Mouse (Mus musculus) lung, postnatal 14 days (tissue): Measurements from ENCODE around the gene Amotl1.
"Not testable (repeated sequence)": the region's sequence is repeated elsewhere in the genome, so short reads cannot be mapped to it uniquely, and the experiment has no call there.

Experiments
- DNase-seq: peaks from one replicate; pipeline ENCODE4 v3.0.0; 2021

Amotl1 gene

DNA sequence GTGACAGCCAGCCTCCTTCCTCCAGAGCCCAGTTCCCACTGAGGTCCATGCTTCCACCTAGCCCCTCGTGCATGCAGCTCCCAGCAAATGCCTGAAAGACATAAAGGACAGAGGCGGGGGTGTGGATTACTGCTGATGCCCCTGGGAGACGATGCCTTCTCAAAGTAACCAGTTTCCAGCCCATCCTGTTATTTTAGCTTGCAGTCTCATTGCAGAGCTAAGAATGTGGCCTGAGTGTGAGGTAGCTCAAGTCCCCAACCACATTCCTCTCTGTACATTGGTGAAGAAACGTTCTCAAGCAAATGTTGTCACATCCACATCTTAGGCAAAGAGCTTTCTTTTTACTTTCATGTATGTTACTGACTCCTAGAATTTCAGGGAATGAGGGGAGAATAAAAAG, at the start of gene Amotl1:
Gene Amotl1 (minus strand): TSS at position 101 of the 400 bp plus-strand sequence.
- DNase-seq, result no peak

DNA sequence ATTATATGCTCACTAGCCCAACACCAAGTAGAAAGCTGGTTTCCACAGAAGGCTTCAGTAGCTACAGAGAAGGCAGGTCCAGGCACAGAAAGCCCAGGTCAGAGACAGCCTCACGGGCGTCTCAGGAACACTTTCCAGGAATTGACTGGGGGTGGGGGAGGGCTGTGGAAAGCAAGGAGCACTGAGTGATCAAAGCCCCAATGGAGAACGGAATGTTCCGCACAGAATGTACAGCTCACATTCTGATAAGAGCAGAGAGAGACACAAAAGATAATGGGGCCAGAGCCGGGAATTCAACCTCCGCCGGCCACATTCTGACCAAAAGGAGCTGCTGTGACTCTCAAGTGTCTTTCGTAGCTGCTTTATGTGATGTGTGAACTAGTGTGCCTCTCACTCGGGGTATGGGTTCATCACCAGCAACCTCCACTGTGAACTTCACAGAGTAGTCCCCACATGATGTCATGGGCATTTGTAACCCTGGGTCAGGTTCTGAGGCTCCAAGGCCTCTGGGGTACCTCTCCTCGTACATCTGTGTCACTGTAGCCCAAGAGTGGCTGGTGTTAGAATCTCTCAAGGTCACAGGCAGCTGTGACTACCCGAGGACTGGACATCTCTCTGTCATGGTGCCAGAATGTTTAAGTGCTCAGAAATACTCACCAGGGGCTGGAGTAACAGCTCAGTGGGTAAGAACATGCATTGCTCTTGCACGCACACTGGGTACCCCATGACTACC, 44.7 kb upstream of the Amotl1 start:
- no peak for DNase-seq

DNA sequence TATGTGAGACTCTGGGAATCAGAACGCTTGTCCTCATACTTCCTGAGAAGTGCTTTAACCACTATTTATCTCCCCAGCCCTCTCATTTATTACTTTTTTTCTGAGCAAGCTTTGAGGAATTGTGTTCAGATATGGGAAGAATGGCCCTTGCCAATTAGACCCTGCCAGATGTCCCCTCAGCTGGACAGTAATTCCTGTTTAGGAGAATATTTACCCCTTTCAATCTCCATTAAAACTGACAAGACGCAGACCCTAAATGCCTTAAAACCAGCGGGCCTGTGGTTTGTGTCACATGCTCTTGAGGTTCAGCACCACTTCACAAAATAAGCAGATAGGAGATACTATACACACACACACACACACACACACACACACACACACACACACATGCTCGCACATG, 39.5 kb upstream of the Amotl1 start:
- DNase-seq, result no peak

DNA sequence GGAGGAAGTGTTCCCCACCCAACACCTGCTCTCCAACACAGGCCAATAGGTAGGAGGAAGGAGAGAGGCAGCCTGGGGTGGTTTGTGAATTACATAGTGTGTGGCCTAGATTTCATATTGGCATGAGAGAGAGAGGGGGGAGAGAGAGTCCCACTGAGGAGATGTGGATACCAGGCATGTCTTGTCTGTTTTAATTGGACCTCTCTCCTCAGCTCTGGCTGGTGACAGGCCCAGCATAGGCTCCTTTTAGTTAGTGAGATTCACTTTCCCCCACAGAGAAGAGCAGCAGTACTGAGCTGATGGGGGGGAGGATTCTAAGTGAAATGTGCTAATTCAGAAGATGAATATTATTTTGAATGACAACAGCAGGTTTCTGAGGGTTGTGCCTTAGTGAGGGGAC, 37.9 kb upstream of the Amotl1 start:
- no peak for DNase-seq

DNA sequence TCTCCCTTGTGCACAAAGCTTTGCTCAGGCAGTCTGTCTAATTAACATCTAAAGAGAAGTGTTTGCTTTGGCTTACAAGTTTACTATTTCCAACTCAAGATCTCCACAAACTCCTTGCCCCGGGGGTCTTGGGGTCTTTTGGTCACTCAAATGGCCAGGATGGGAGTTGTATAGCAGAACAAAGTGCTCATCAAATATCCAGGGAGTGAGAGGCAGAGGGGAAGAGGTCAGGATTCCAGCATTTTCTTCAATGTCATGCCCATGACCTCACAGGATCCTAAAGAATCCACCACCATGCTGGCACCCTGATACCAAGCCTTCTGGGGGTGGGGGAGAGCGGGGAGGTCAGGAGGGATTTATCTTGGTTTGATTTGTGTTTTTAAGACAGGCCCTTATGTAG, 35.7 kb upstream of the Amotl1 start:
- DNase-seq, result no peak

DNA sequence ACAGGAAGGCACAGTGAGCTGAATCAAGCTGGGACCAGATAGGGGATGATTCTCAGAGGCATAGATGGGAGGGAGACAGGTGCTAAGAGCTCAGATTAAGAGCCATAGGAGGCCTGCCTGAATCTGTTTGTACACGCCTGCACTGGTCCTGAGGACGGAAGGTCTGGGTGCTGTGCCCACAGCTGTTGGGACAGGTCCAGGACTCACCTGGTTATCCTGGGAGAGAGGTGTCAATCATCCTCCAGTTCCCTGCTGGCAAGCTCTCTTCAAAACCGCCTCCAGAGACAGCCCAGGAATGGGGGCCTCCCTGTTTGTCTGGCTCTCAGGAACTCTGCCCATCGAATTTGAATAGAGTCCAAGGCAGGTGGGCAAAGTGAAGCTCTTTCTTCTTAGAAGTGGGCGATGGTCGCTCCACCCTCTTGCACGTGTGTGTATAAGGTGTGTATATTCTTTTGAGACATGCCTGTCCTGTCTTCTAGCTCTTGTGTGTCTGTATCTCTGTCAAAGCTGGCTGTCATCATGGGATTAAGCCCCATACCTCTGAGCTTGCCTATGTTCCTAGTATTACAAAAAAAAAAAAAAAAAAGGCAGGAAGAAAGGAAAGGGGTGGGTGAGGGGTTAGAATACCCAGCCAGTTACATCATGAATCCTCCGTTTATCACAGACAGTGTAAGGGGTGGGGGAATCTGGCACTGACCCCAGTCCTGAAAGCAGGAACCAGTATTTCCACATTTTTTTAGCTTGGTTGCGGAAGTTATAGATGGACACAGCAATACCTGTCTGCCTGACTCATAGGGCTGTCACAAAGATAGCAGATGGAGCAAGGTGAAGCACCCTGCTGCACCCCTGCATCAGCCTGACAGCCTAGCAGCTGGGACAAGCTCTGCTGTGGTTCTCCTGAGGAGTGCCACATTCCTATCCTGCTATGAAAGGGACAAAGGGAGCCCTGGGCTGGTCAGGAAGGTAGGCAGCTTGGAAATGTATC, 31.1 kb upstream of the Amotl1 start:
- DNase-seq, result peak; percentile 34

DNA sequence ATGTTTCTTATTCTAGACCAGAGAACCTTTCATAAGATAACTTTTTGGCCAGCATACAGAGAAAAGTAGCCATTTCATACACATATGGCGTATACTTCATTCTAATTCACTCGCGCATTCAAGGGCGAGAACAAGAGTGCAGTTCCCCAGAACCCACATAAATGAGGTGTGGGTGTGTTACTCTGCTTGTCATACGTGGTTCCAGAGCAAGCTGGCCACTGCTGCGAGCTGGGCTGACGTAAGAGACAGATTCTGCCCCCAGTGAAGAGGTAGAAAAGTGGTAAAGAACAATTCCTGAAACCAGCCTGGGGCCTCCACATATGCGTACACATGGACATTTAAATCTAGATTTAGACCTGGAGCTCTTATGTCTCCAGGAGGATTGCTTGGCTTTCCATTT, 29.6 kb upstream of the Amotl1 start:
- DNase-seq, result no peak

DNA sequence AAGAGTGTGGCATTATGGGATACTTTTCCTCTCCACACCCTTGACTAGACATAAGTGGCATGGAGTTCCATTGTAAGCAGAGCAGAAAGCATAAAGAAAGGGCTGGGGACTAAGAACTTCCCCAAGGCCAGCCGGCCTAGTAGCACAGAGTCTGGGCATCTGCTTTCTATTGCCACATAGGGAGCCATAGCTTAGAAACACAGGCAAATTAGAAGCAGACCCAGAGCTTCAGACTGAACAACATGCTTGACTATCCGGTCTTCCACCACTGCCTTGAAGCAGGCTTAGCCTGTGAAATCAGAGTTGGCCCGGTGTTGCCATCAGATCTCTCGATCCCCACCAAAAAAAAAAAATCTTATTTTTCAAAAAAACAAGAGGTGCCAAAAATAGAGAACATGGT, 28.3 kb upstream of the Amotl1 start:
- DNase-seq, result no peak

DNA sequence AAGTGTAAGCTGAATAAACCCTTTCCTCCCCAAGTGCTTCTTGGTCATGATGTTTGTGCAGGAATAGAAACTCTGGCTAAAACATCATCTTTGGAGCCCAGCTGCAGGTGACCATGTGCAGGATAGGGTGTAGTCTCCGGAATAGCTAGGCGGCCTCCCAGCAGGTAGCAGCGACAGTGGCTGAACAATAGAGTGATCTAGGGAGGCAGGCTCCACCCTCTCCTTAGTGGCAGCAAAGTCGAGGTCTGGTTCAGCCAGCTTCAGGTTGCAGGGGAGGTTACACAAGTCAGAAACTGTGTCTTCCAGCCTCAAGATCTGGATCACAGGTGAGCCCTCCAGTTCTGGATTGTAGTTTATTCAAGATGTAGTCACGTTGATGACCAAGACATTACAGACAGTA, 27.1 kb upstream of the Amotl1 start:
- DNase-seq, result not testable (repeated sequence)

DNA sequence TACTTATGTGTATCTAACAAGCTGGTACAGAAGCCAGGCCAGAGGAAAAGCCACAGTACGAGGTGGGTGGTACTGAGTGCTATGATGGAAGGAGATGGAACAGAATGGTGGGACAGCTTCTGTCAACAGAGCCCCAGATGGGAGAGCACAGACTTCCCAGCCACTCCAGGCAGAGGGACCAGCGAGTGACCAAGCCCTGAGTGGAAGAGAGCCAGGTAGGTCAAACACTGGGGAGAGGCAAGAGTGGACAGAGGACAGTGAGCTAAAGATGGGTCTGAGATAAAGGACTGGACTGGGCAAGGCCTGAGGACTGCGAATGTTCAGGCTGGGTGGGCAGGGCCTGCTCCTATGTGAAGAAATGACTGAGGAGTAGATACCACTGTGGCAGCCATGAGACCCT, 23.5 kb upstream of the Amotl1 start:
- DNase-seq, result no peak

DNA sequence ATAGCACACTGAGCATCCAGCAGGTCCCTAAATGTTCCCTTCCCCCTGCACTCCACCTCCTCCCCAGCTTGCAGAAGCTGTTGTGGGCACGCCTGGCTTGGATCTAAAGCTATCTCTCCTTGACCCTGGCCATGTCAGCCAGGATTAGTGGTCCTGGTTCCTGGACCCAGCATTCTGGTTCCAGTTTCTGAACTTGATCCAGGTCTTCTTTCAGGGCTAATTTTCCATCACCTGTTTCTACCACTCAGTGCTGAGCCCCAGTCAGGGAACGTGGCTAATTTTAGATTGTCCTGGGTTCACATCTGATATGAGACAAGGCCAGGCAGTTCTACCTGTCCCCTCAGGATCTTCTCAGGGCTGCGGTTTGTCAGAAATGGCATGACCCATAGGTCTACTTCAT, 21.2 kb upstream of the Amotl1 start:
- DNase-seq, result no peak

DNA sequence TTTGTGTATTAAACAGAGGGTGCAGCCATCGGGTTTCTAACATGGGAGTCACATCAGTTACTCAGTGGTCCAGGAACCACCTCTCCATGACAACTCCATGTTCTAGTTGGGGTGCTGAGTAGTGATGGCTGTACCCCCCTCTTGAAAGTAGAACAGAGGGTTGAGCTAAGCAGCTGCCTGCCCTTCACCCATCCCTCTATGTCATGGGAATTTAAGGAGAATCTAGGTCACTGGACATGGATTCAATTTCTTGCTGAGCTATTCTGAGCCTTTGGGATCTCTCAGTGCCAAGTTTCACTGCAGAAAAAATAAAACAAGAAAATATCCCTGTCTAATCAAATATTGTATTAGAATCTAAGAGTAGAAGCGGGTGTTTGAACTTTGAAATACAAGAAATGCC, 18.7 kb upstream of the Amotl1 start:
- no peak for DNase-seq

DNA sequence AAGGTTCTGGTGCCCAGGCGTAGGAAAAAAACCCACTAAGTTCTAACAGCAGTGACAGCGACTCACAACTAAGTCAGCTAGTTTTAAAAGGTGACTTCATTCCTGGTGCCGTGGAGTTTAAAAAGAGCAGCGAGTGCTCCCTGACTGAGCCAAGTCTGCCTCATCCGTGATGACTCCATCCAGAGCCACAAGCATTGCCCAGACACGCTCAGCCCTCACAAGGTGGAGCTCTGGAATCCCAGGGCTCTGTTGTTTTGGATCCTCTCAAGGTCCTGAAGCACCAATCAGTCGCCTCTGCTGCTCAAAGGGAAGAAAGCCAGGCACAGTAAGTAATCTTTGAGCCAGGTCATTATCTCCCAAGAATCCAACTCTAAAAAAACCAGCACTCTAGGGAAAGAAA, 18.0 kb upstream of the Amotl1 start:
- DNase-seq, result no peak

DNA sequence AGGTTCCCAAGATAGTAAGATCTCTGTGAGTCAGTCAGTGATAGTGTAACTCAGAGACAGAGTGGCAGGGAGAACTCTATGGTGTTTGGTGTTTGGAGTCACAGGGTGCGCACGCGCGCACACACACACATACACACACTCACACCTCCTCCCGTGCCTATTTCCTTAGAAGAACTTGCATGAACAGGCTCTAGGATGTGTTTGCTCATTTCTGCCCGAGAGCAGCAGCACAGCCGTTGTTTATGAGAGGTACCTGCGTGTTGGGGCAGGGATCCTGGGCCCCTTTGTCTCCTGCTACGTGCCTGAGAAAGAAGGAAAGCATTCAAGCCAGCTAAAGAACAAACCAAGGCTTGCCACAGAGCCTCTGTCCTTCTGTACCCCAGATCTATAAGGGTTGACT, 17.3 kb upstream of the Amotl1 start:
- no peak for DNase-seq

DNA sequence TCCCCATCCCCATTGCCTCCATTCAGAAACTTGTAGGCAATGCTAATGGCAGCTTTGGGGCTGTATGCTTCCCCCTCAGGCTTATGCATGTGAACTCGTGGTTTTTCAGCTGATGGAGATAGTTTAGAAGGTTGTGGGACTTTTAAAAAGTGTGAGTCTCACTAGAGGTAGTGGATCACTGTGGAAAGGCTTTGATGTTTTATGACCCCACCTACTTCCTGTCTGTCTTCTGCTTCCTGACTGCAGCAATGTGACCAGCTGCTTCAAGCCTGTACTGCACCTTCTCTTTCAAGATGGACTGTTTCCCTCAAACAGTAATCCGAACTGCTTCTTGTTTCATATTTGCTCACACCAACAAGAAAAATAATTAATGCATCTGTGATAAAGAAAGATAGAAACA, 13.1 kb upstream of the Amotl1 start:
- DNase-seq, result no peak

DNA sequence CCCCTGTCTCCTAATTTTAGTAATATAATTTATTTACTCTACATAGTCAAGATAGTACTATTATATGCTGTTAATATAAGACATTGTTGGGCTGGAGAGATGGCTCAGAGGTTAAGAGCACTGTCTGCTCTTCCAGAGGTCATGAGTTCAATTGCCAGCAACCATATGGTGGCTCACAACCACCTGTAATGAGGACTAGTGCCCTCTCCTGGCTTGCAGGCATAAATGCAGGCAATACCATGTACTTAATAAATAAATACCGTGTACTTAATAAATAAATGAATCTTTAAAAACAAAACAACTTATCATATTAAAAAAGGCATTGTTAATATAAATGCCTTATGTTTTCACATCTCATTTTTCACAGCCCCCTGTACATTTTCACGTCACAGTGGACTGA, 9.2 kb upstream of the Amotl1 start:
- no peak for DNase-seq

DNA sequence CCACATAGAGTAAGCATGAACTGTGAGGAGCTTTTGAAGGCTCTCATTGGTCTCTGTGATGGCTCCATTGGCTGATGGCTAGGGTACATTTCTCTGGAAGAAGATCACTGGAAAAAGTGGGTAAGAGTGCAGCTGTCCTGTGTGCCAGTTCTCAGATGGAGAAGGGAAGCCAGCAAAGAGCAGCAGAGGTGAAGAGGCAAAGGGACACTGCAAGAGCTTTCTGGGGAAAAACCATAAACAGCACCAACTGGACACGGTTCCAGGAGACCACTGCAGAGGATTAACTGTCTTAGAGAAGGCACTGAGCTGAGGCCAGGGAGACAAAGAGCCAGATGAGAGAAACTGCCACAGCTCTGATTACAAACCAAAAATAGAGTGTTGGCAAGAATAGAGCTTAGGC, 7.9 kb upstream of the Amotl1 start:
- DNase-seq, result peak; percentile 17

DNA sequence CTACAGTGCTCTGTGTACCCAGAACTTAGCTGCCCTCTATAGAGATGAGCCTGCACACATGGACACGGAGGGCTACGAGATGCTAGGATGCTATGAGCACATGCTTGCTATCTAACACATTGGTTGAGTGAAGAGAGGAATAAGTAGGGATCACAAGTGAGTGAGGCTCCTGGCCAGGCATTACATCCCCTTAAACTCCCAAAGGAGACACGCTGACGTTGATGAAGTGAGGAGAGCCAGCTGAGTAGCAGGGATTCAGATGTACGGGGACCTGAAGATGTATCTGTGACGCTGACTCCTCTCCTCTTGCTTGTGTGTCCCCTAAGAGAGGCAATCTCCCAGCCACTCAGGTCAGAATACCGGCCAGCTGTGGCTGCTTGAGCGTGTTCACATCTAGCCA, 3.0 kb upstream of the Amotl1 start:
- DNase-seq, result no peak

DNA sequence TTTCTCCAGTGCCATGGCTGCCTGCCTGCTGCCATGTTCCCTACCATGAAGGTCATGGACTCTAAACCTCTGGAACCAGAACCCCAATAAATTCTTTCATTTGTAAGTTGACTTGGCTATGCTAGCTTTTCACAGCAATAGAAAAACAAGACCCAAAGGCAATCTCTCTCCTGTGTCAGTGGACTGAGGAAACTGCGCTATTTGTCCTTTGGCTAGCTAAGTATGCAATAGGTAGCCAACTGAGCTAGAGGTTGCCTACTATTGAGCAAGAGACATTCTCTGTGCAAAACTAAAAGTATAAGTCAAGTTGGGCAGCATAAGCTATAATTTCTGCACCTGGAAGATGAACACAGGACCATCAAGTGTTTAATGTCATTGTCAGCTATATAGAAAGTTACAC, 1.8 kb upstream of the Amotl1 start:
- DNase-seq, result no peak

DNA sequence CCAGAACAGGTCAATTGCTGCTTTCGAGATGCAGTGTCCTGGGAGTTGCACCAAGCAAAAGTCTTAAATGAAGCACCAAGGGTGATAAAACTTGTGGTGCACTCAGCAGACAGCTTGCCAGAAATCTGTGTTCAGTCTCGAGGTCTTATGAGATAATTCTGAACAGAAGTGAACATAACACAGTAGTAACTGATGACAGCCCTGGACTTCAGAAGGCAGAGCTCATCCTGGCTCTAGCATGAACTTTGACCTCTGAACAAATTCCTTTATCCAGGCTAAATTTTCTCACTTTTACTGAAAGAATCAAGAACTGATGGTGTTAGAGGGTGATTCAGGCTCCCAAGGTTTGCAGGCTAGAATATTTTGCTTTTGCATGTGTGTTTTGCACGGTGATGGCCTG, 1.2 kb upstream of the Amotl1 start:
- no peak for DNase-seq

DNA sequence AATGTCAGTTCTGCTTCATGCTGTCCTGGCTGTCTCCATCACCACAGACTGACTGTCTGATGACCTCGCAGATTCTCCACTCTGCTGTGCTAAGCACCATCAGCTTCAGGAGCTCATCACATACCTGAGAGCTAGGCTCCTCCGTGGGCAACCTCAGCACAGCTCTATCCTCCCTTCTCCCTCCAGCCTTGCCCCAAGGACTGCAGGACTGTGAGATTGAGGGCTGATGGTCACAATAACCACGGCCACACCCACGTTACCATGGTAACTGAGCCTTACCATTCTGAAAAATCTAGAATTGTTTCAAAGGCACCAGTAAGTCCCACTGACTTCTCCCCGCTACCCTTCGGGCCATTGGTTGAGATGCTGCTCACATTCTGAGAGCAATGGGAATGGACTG, 1.5 kb downstream of the Amotl1 start:
- no peak for DNase-seq

DNA sequence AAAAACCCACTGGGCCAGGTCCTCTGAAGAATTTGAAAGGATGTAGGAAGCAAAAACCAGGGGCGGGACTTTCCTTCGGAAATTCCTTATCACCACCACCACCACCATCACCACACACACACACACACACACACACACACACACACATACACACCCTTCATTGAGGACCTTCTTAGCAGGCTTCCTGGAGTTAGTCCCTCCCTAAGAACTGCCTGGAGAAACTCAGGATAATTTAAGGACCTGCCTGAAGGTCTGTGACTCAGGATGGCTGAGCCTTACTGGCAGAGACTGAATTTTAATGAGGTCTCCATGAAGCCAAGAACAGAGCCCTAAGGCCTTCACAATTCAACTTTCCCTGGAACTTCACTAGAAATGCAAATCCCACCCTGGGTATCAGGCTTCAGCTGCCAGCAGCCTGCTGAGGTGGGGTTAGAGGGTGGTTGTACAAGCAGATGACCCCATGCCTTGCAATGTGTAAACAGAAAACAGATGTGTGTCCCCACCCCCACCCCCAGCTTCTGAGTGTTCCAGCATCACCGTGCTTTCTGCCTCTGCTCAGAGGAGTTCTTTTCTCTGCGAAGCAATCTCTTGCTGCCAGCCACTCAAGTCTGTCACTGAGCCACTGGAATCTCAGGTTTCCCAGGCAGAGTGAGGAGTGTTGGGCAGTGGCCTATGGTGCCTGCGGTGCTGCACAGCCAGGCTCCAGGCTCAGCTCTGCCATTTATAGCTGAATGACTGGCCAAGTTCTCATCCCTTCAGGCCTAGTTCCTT, 2.4 kb downstream of the Amotl1 start:
- peak; percentile 35 for DNase-seq

DNA sequence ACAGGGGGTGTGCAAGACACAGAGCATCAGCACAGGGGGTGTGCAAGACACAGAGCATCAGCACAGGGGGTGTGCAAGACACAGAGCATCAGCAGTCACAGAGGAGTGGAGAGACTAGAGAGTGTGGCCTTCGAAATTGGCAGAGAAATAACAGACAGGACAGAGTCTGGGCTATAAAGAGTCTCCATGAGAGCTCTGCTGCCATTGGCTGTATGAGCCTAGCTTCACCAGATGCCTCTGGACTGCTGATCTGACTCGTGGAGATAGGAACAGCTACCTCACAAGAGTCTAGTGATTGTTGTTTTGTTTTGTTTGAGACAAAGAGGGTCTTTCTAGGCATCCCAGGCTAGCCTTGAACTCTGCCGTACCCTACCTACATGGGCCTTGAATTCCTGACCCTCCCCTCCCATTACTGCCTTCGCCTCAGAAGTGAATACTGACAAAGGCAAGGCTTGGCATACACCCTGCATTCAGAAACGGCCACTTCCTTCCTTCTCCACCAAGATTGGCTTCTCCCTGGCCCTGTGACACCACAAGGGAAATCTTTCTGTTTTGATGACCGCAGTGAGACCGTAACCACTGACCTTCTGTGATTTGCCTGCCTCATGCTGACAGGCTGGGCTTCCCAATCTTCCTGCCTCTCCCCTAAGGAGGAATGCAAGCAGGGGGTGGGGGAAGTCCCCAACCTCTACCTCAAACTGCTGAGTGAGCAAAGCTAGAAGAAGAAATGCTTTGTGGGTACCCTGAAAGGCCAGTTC, 3.4 kb downstream of the Amotl1 start:
- DNase-seq, result peak; percentile 43
